Mouse (Mus musculus) heart, adult 2 months (tissue): Measurements from ENCODE around the gene Vti1a. TPM values are rescaled to one million over a fixed set of nuclear protein-coding genes. Genes with fewer than 3 reads are reported as not detected.

ENCODE experiments used
- DNase-seq, 2 experiments: peaks; one replicate each; pipeline ENCODE4 v3.0.0; 2021
- H3K27ac ChIP-seq: fragments of 200-600 bp; 2 replicates; pipeline ENCODE4 v1.8.1; 2022
- H3K27me3 ChIP-seq: fragments of 200-500 bp; 2 replicates; pipeline ENCODE4 v1.6.1; 2012; ENCODE audit warnings: mild to moderate bottlenecking, low read length, inconsistent platforms, mixed read lengths; ENCODE audit not compliant: control insufficient read depth, insufficient read depth
- H3K36me3 ChIP-seq: fragments of 200-500 bp; 2 replicates; pipeline ENCODE4 v1.6.1; 2012; ENCODE audit warnings: low read length, inconsistent platforms; ENCODE audit not compliant: control insufficient read depth, insufficient read depth
- H3K4me1 ChIP-seq: fragments of 200-500 bp; 2 replicates; pipeline ENCODE4 v1.6.1; 2011; ENCODE audit warnings: low read length; ENCODE audit not compliant: control insufficient read depth, insufficient read depth
- H3K4me3 ChIP-seq: fragments of 200-600 bp; 2 replicates; pipeline ENCODE4 v1.8.1; 2022
- H3K79me2 ChIP-seq: fragments of 200-500 bp; replicated peaks from 2 replicates; pipeline ENCODE4 v1.6.1; 2012; ENCODE audit warnings: mild to moderate bottlenecking, inconsistent platforms, low read length, moderate library complexity, mixed read lengths; ENCODE audit not compliant: control insufficient read depth, insufficient read depth
- H3K9ac ChIP-seq: fragments of 200-500 bp; 2 replicates; pipeline ENCODE4 v1.6.1; 2012; ENCODE audit warnings: low read depth, mild to moderate bottlenecking, control low read depth, inconsistent platforms, low read length, mixed read lengths
- CTCF ChIP-seq: fragments of 200-600 bp; IDR thresholded peaks from 2 replicates; pipeline ENCODE4 v1.8.1; 2022; ENCODE audit warnings: antibody characterized with exemption, mild to moderate bottlenecking, moderate library complexity
- EP300 ChIP-seq: fragments of 200-500 bp; IDR thresholded peaks from 2 replicates; pipeline ENCODE4 v1.6.1; 2011; ENCODE audit warnings: low read depth, low read length, control low read depth; ENCODE audit not compliant: insufficient read depth
- POLR2A ChIP-seq: fragments of 200-500 bp; IDR thresholded peaks from 2 replicates; pipeline ENCODE4 v1.6.1; 2011; ENCODE audit warnings: mild to moderate bottlenecking, low read depth, low read length, control low read depth; ENCODE audit not compliant: insufficient read depth
- WGBS: fragments of 180-500 bp; shearing (Covaris S2); methylation state at CpG from one replicate; pipeline ENCODE4 v1.1.7; 2018; 5-methylcytosine and 5-hydroxymethylcytosine counted together
- intact Hi-C: fragments of 180-260 bp; cut with DNase I; formaldehyde crosslinking; loops from one replicate; pipeline ENCODE4 v1.15.1; 2025
- polyA plus RNA-seq: library from polyadenylated mRNA; depleted of rRNA; stranded (reverse); fragments of >200 nt; gene quantifications from 2 replicates; pipeline ENCODE4 v1.2.3, GENCODE M21; 2012
- total RNA-seq, 2 experiments: library from RNA; stranded (reverse); gene quantifications; 2 replicates each; pipeline ENCODE4 v1.2.3; 2021

The Vti1a gene
- total and polyA plus RNA-seq, 3 experiments = 6.2 to 16.3 (median 15.6) TPM

GRCm38 (mm10) chr19:55595945-55596649 lies 280.0 kb downstream of the Vti1a start:
- Histone ChIP-seq H3K79me2 (no peaks in the 10 kb centered on the region), H3K4me1 (peaks cover 2% of the 10 kb centered on the region), H3K4me3 (no peak overlapping the region), H3K27me3 (no peaks in the 10 kb centered on the region), H3K27ac (no peak overlapping the region), H3K9ac (no peak overlapping the region), H3K36me3 (no peaks in the 10 kb centered on the region)
- TF ChIP-seq CTCF = no peak
- no peak for TF ChIP-seq POLR2A
- TF ChIP-seq EP300 = no peak
- WGBS = 48% methylated on average over 9 of the region's 9 CpGs
- intact Hi-C loops = no loop called here
- DNase-seq = no peak

- WGBS = 53% methylated on average over 6 of the region's 6 CpGs
- DNase-seq = no peak
- intact Hi-C loops = no loop called here
- Histone ChIP-seq H3K4me3 (no peak overlapping the region), H3K79me2 (no peaks in the 10 kb centered on the region), H3K27me3 (no peaks in the 10 kb centered on the region), H3K36me3 (no peaks in the 10 kb centered on the region), H3K9ac (no peak overlapping the region), H3K4me1 (peaks cover 2% of the 10 kb centered on the region), H3K27ac (no peak overlapping the region)
- no peak for TF ChIP-seq CTCF
- no peak for TF ChIP-seq POLR2A
- no peak for TF ChIP-seq EP300
Observed at GRCm38 (mm10) chr19:55596804-55597203, 280.7 kb downstream of the Vti1a start.

- H3K79me2 ChIP-seq = no peaks in the 10 kb centered on the region
- H3K4me3 ChIP-seq = no peak overlapping the region
- H3K27ac ChIP-seq = no peak overlapping the region
- WGBS = 64% methylated on average over 2 of the region's 2 CpGs
- H3K36me3 ChIP-seq = no peaks in the 10 kb centered on the region
- peaks cover 2% of the 10 kb centered on the region for H3K4me1 ChIP-seq
- DNase-seq = no peak
- intact Hi-C loops = no loop called here
- no peak for TF ChIP-seq CTCF
- TF ChIP-seq POLR2A = no peak
- no peak for TF ChIP-seq EP300
- no peak overlapping the region for H3K9ac ChIP-seq
- H3K27me3 ChIP-seq = no peaks in the 10 kb centered on the region
Observed at GRCm38 (mm10) chr19:55597296-55597695, 281.2 kb downstream of the Vti1a start.

GRCm38 (mm10) chr19:55597951-55598350 lies 281.9 kb downstream of the Vti1a start:
- H3K4me1 ChIP-seq = peaks cover 2% of the 10 kb centered on the region
- no peak overlapping the region for H3K4me3 ChIP-seq
- no peaks in the 10 kb centered on the region for H3K79me2 ChIP-seq
- H3K9ac ChIP-seq = no peak overlapping the region
- no peaks in the 10 kb centered on the region for H3K36me3 ChIP-seq
- intact Hi-C loops = no loop called here
- H3K27ac ChIP-seq = no peak overlapping the region
- WGBS = 88% methylated on average over 12 of the region's 12 CpGs
- H3K27me3 ChIP-seq = no peaks in the 10 kb centered on the region
- TF ChIP-seq CTCF (no peak), EP300 (no peak), POLR2A (no peak)
- DNase-seq = no peak

- no peak overlapping the region for H3K4me3 ChIP-seq
- WGBS = 73% methylated on average over 6 of the region's 6 CpGs
- no peak for DNase-seq
- no peaks in the 10 kb centered on the region for H3K36me3 ChIP-seq
- no peaks in the 10 kb centered on the region for H3K79me2 ChIP-seq
- H3K9ac ChIP-seq = no peak overlapping the region
- no peaks in the 10 kb centered on the region for H3K27me3 ChIP-seq
- H3K27ac ChIP-seq = no peak overlapping the region
- TF ChIP-seq CTCF (no peak), EP300 (no peak), POLR2A (no peak)
- intact Hi-C loops = no loop called here
- peaks cover 2% of the 10 kb centered on the region for H3K4me1 ChIP-seq
Observed at GRCm38 (mm10) chr19:55599124-55599523, 283.0 kb downstream of the Vti1a start.

DNA sequence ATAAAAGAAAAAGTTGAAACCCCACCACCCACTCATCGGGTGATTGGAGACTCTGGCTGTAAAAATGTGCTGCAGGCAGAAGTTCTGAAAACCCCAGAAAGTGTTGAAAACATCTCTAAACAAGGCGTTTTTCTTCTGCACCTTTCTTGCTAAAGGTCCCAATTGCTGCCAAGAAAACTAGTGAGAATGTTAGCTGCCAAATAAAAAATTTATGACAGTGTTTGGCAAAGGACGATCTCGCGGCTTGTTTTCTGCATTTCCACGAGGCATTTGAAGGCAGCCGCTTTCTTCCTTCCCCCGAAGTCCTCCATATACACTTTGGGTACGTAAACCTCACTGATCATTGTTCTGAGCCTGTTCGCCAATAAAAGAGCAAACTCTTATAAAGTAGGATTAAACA lies 291.6 kb downstream of the Vti1a start:
- H3K4me1 ChIP-seq = no peaks in the 10 kb centered on the region
- TF ChIP-seq EP300 = no peak
- TF ChIP-seq CTCF = no peak
- TF ChIP-seq POLR2A = no peak
- H3K9ac ChIP-seq = no peak overlapping the region
- H3K36me3 ChIP-seq = no peaks in the 10 kb centered on the region
- intact Hi-C loops = no loop called here
- H3K27me3 ChIP-seq = no peaks in the 10 kb centered on the region
- no peak overlapping the region for H3K27ac ChIP-seq
- H3K79me2 ChIP-seq = no peaks in the 10 kb centered on the region
- DNase-seq = no peak
- 86% methylated on average over 10 of the region's 10 CpGs for WGBS
- H3K4me3 ChIP-seq = no peak overlapping the region
